Mouse (Mus musculus) midbrain, embryonic 10.5 days (tissue): ENCODE results near the gene Tmem108. TPM values are rescaled to one million over a fixed set of nuclear protein-coding genes. Genes with fewer than 3 reads are reported as not detected.
A peak's percentile ranks its signal among the peaks of the same experiment; 100 is the strongest.

Experiments
- DNase-seq: peaks from one replicate; pipeline ENCODE4 v3.0.0-alpha.2; 2017; ENCODE audit warnings: low spot score
- H3K27ac ChIP-seq: fragments of 300-500 bp; sonication (generic); replicated peaks from 2 replicates; pipeline ENCODE4 v1.5.1; 2016; ENCODE audit warnings: mild to moderate bottlenecking
- H3K27me3 ChIP-seq: fragments of 300-500 bp; sonication (generic); 2 replicates; pipeline ENCODE4 v1.6.1; 2016; ENCODE audit warnings: low read depth, mild to moderate bottlenecking; ENCODE audit not compliant: poor library complexity, severe bottlenecking
- H3K36me3 ChIP-seq: fragments of 300-500 bp; sonication (generic); 2 replicates; pipeline ENCODE4 v1.6.1; 2016; ENCODE audit warnings: mild to moderate bottlenecking, moderate library complexity
- H3K4me1 ChIP-seq: fragments of 300-500 bp; sonication (generic); 2 replicates; pipeline ENCODE4 v1.6.1; 2016
- H3K4me3 ChIP-seq: fragments of 300-500 bp; sonication (generic); 2 replicates; pipeline ENCODE4 v1.5.1; 2016; ENCODE audit warnings: mild to moderate bottlenecking, moderate library complexity
- H3K9me3 ChIP-seq: fragments of 300-500 bp; sonication (generic); replicated peaks from 2 replicates; pipeline ENCODE4 v1.6.1; 2016; ENCODE audit warnings: mild to moderate bottlenecking
- WGBS: fragments of 180-500 bp; shearing (Covaris S2); methylation state at CpG from one replicate; pipeline ENCODE4 v1.1.7; 2016; 5-methylcytosine and 5-hydroxymethylcytosine counted together
- polyA plus RNA-seq: library from polyadenylated mRNA; unstranded; fragments of >200 nt; fragmentation: Nextera tagmentation; extraction: Ambion mirVana; gene quantifications from 2 replicates; pipeline ENCODE4 v1.2.1, GENCODE M21; 2016

The Tmem108 gene
- polyA plus RNA-seq: 14.4 and 15.6 TPM in 2 replicates

- Histone ChIP-seq H3K9me3 (no peaks in the 10 kb centered on the region), H3K4me3 (peak within 1 kb of the TSS; percentile 80), H3K36me3 (no peaks in the 10 kb centered on the region), H3K27ac (peak within 1 kb of the TSS; percentile 83), H3K27me3 (peaks cover 47% of the 10 kb centered on the region), H3K4me1 (peaks cover 41% of the 10 kb centered on the region)
- DNase-seq: peak; percentile 94
- under 1% methylated on average over 51 of the region's 51 CpGs for WGBS
These were observed at the start of gene Tmem108 for GRCm38 (mm10) chr9:103761647-103762084. TSS of gene Tmem108 (minus strand) at chr9:103761837.

GRCm38 (mm10) chr9:103789029-103789428 lies 27.4 kb upstream of the Tmem108 start:
- H3K4me3 ChIP-seq: no peak overlapping the region
- no peaks in the 10 kb centered on the region for H3K27me3 ChIP-seq
- no peaks in the 10 kb centered on the region for H3K4me1 ChIP-seq
- H3K9me3 ChIP-seq: no peaks in the 10 kb centered on the region
- H3K36me3 ChIP-seq: no peaks in the 10 kb centered on the region
- no peak overlapping the region for H3K27ac ChIP-seq
- no peak for DNase-seq
- 77% methylated on average over 1 of the region's 1 CpGs for WGBS

- H3K4me1 ChIP-seq: no peaks in the 10 kb centered on the region
- 91% methylated on average over 4 of the region's 4 CpGs for WGBS
- H3K36me3 ChIP-seq: no peaks in the 10 kb centered on the region
- no peaks in the 10 kb centered on the region for H3K9me3 ChIP-seq
- no peak overlapping the region for H3K27ac ChIP-seq
- DNase-seq: no peak
- H3K4me3 ChIP-seq: no peak overlapping the region
- no peaks in the 10 kb centered on the region for H3K27me3 ChIP-seq
These were observed 22.5 kb upstream of the Tmem108 start for GRCm38 (mm10) chr9:103784156-103784555.

DNA sequence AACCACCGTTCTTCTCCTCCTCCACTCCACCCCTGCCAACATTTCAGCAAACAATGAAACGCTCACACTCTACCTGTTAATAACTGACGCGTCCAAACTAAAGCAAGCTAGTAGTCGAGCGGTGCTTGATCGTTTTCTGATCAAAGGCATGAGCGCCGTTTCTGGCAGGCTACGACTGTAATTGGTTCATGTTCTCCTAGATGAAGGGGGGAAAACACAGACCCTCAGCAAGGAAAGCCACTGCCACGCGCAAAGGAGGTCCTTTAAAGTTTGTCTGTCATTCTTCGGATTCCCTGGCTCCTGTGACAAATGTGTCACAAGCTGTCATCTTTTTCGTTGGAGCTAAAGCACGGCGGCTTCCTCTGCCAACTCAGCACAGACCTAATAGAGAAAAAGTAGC lies 21.6 kb upstream of the Tmem108 start:
- Histone ChIP-seq H3K4me1 (no peaks in the 10 kb centered on the region), H3K36me3 (no peaks in the 10 kb centered on the region), H3K27me3 (no peaks in the 10 kb centered on the region), H3K4me3 (no peak overlapping the region), H3K27ac (no peak overlapping the region), H3K9me3 (no peaks in the 10 kb centered on the region)
- no peak for DNase-seq
- WGBS: 93% methylated on average over 16 of the region's 16 CpGs

GRCm38 (mm10) chr9:103782306-103782705 lies 20.7 kb upstream of the Tmem108 start:
- WGBS: 85% methylated on average over 7 of the region's 7 CpGs
- no peaks in the 10 kb centered on the region for H3K27me3 ChIP-seq
- no peak for DNase-seq
- no peak overlapping the region for H3K4me3 ChIP-seq
- H3K9me3 ChIP-seq: no peaks in the 10 kb centered on the region
- no peaks in the 10 kb centered on the region for H3K36me3 ChIP-seq
- H3K4me1 ChIP-seq: no peaks in the 10 kb centered on the region
- H3K27ac ChIP-seq: no peak overlapping the region

GRCm38 (mm10) chr9:103781407-103781806 lies 19.8 kb upstream of the Tmem108 start:
- H3K27ac ChIP-seq: no peak overlapping the region
- H3K27me3 ChIP-seq: no peaks in the 10 kb centered on the region
- no peak overlapping the region for H3K4me3 ChIP-seq
- DNase-seq: no peak
- no peaks in the 10 kb centered on the region for H3K36me3 ChIP-seq
- H3K9me3 ChIP-seq: no peaks in the 10 kb centered on the region
- 86% methylated on average over 7 of the region's 7 CpGs for WGBS
- H3K4me1 ChIP-seq: no peaks in the 10 kb centered on the region

DNA sequence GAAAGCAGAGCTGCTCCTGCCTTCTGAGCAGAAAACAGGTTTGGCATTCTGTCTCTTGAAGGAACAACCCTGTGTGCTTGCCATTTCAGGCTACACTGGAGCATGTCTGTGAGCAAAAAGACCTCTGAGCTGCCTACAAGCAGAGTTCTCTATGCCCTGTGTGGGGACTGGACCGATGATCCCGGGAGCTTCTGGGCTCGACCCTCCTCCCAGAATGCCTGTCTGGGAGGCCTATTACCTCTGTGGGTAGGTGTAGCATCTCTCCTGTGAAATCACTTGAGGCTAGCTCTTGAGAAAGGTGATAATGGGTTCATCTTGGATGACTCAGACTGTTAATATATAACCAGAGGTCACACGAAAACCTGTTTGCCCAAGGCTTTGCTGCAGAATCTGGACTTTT lies 19.0 kb upstream of the Tmem108 start:
- no peak overlapping the region for H3K4me3 ChIP-seq
- H3K4me1 ChIP-seq: no peaks in the 10 kb centered on the region
- no peak overlapping the region for H3K27ac ChIP-seq
- no peaks in the 10 kb centered on the region for H3K36me3 ChIP-seq
- no peaks in the 10 kb centered on the region for H3K27me3 ChIP-seq
- DNase-seq: no peak
- no peaks in the 10 kb centered on the region for H3K9me3 ChIP-seq
- WGBS: 92% methylated on average over 4 of the region's 4 CpGs

- Histone ChIP-seq H3K36me3 (no peaks in the 10 kb centered on the region), H3K9me3 (no peaks in the 10 kb centered on the region), H3K27me3 (no peaks in the 10 kb centered on the region), H3K27ac (no peak overlapping the region), H3K4me1 (no peaks in the 10 kb centered on the region), H3K4me3 (no peak overlapping the region)
- WGBS: 68% methylated on average over 1 of the region's 1 CpGs
- no peak for DNase-seq
These were observed 16.5 kb upstream of the Tmem108 start for GRCm38 (mm10) chr9:103778185-103778584.

DNA sequence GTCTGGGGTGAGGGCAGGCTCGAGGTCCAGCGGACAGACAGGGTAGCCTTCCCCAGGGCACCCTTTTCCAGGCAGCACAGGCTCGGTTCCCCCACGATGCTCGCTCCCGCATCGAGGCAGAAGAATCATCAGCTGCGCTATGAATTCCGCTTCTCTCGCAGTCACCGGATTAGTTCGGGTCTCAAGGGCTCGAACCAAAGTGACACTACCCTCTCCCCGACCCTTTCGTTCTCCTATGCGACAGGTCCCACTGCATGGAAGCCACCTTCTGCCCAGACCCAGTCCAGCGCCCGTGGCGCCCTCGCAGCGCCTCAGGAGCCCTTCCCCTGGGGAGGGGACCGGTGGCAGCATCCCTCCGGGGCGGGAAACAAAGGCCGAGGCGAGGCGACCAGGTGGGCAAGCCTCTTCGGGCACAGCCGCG lies 476 bp downstream of the Tmem108 start:
- no peak for DNase-seq

GRCm38 (mm10) chr9:103760356-103760755 lies 1.3 kb downstream of the Tmem108 start:
- Histone ChIP-seq H3K27ac (no peak overlapping the region), H3K9me3 (no peaks in the 10 kb centered on the region), H3K4me3 (peak overlapping the region; percentile 80), H3K36me3 (no peaks in the 10 kb centered on the region), H3K4me1 (peaks cover 41% of the 10 kb centered on the region), H3K27me3 (peaks cover 47% of the 10 kb centered on the region)
- WGBS: 28% methylated on average over 8 of the region's 8 CpGs
- no peak for DNase-seq

More for the DNA sequence above, 476 bp downstream of the Tmem108 start:
- Histone ChIP-seq H3K27ac (peak overlapping the region; percentile 83), H3K27me3 (peaks cover 47% of the 10 kb centered on the region), H3K36me3 (no peaks in the 10 kb centered on the region), H3K9me3 (no peaks in the 10 kb centered on the region), H3K4me1 (peaks cover 41% of the 10 kb centered on the region), H3K4me3 (peak overlapping the region; percentile 80)
- WGBS: 0% methylated on average over 30 of the region's 30 CpGs

DNA sequence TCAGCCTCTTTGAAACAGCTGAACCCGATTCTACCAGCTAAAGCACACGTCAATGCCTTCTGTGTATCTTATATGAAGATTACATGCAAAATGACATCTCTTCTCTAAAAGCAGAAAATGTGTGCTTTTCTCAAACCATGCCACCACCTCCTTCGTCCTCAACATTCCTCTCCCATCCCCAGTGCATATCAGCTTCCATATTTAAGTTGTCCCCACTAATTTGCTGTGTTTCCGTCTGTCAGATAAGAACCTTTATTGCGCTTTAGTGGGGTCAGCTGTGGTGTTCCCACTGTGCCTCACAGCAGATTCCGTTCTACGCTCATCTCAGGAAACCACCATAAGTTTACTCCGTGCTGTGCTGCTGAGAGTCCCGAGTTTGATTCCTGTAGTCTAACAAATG lies 1.8 kb downstream of the Tmem108 start:
- peaks cover 41% of the 10 kb centered on the region for H3K4me1 ChIP-seq
- peak; percentile 17 for DNase-seq

GRCm38 (mm10) chr9:103758930-103759695 lies 2.5 kb downstream of the Tmem108 start:
- WGBS: 16% methylated on average over 20 of the region's 20 CpGs
- Histone ChIP-seq H3K4me1 (peaks cover 41% of the 10 kb centered on the region), H3K9me3 (no peaks in the 10 kb centered on the region), H3K27ac (no peak overlapping the region), H3K27me3 (peaks cover 45% of the 10 kb centered on the region), H3K36me3 (no peaks in the 10 kb centered on the region), H3K4me3 (peak overlapping the region; percentile 80)
- DNase-seq: peak; percentile 75

More for the DNA sequence above, 1.8 kb downstream of the Tmem108 start:
- no peaks in the 10 kb centered on the region for H3K36me3 ChIP-seq
- H3K27me3 ChIP-seq: peaks cover 47% of the 10 kb centered on the region
- no peaks in the 10 kb centered on the region for H3K9me3 ChIP-seq
- 55% methylated on average over 9 of the region's 9 CpGs for WGBS
- peak overlapping the region; percentile 80; the same call in 1 of the 2 replicates for H3K4me3 ChIP-seq
- no peak overlapping the region for H3K27ac ChIP-seq

GRCm38 (mm10) chr9:103758246-103758645 lies 3.4 kb downstream of the Tmem108 start:
- no peaks in the 10 kb centered on the region for H3K36me3 ChIP-seq
- H3K27ac ChIP-seq: no peak overlapping the region
- no peak for DNase-seq
- 82% methylated on average over 7 of the region's 7 CpGs for WGBS
- no peaks in the 10 kb centered on the region for H3K9me3 ChIP-seq
- H3K4me1 ChIP-seq: peaks cover 41% of the 10 kb centered on the region
- no peak overlapping the region; the same call in 1 of the 2 replicates for H3K4me3 ChIP-seq
- peaks cover 37% of the 10 kb centered on the region for H3K27me3 ChIP-seq
